Mouse (Mus musculus): ENCODE data around the gene Lrrc71. TPM values are rescaled to one million over a fixed set of nuclear protein-coding genes. Genes with fewer than 3 reads are reported as not detected.

Lrrc71 gene
- polyA plus RNA-seq, 1 experiment = 0.31 TPM

- no peak for DNase-seq (ENCODE audit: low read depth, low spot score)
- WGBS = 80% methylated on average over 6 of the region's 6 CpGs
These were observed 19.7 kb downstream of the Lrrc71 start for GRCm38 (mm10) chr3:87728696-87729095.

- WGBS = 95% methylated on average over 7 of the region's 7 CpGs
- DNase-seq (ENCODE audit: low read depth, low spot score) = no peak
These were observed 22.2 kb downstream of the Lrrc71 start for GRCm38 (mm10) chr3:87726191-87726590.

DNA sequence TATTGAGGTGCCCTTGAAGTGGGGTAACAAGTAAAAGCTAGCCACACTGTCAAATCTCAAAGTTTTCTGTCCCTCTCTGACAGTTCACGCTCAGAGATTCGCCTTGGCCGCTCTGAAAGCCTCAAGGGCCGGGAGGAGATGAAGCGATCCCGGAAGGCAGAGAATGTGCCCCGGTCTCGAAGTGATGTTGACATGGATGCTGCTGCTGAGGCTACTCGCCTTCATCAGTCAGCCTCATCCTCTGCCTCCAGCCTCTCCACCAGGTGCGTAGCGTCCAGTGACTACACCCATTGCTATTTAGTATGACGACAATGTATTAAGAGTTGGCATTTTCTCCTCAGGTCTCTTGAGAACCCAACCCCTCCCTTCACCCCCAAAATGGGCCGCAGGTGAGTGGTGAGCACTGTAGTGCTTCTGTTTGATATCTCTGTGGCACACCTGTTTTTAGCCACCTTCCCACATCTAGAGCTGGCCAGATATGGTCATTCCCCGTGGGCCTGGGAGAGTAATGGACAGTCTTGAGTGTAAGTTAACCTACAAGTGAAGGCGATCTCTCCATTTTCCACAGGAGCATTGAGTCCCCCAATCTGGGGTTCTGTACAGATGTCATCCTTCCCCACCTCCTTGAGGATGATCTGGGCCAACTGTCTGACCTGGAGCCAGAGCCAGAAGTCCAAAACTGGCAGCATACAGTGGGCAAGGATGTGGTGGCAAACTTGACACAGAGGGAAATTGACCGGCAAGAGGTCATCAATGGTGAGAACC lies 22.8 kb downstream of the Lrrc71 start:
- no peak for DNase-seq (ENCODE audit: low read depth, low spot score)
- 97% methylated on average over 16 of the region's 16 CpGs for WGBS

GRCm38 (mm10) chr3:87724556-87724955 lies 23.9 kb downstream of the Lrrc71 start:
- DNase-seq (ENCODE audit: low read depth, low spot score) = no peak
- WGBS = 79% methylated on average over 6 of the region's 6 CpGs

- DNase-seq (ENCODE audit: low read depth, low spot score) = no peak
- WGBS = 82% methylated on average over 2 of the region's 2 CpGs
These were observed 29.9 kb downstream of the Lrrc71 start for GRCm38 (mm10) chr3:87718525-87718924.

Other genes starting within 250 kb of the Lrrc71 start
- 13.1 and 25.2 TPM in 2 replicates for gene Etv3, start 223.2 kb downstream of the Lrrc71 start, polyA plus RNA-seq (2012; rRNA removed)
- gene Arhgef11, start 131.1 kb downstream of the Lrrc71 start, polyA plus RNA-seq (2012; rRNA removed) = 23.9 and 34.2 TPM in 2 replicates
- 0.07 and 0.16 TPM in 2 replicates for gene Ntrk1, start 46.5 kb upstream of the Lrrc71 start, polyA plus RNA-seq (2012; rRNA removed)
- gene Insrr, start 48.3 kb upstream of the Lrrc71 start, polyA plus RNA-seq (2012; rRNA removed) = 1.3 and 1.6 TPM in 2 replicates
- 11.3 and 17.1 TPM in 2 replicates for gene Pear1, start 75.7 kb upstream of the Lrrc71 start, polyA plus RNA-seq (2012; rRNA removed)
- 3.5 and 5.6 TPM in 2 replicates for gene Sh2d2a, start 98.1 kb upstream of the Lrrc71 start, polyA plus RNA-seq (2012; rRNA removed)
- 28.5 and 30.2 TPM in 2 replicates for gene Prcc, start 137.0 kb upstream of the Lrrc71 start, polyA plus RNA-seq (2012; rRNA removed)
- gene Hdgf, start 157.7 kb upstream of the Lrrc71 start, polyA plus RNA-seq (2012; rRNA removed) = 73.5 and 78.7 TPM in 2 replicates
- gene Mrpl24, start 170.9 kb upstream of the Lrrc71 start, polyA plus RNA-seq (2012; rRNA removed) = 63.4 and 64.1 TPM in 2 replicates
- gene Isg20l2, start 181.7 kb upstream of the Lrrc71 start, polyA plus RNA-seq (2012; rRNA removed) = 14.0 and 15.3 TPM in 2 replicates
- gene Rrnad1, start 182.1 kb upstream of the Lrrc71 start, polyA plus RNA-seq (2012; rRNA removed) = 17.5 and 22.5 TPM in 2 replicates
- not detected in 2 replicates for gene Crabp2, start 200.0 kb upstream of the Lrrc71 start, polyA plus RNA-seq (2012; rRNA removed)
- 0.87 and 1.4 TPM in 2 replicates for gene Nes, start 222.5 kb upstream of the Lrrc71 start, polyA plus RNA-seq (2012; rRNA removed)